Mouse (Mus musculus): ENCODE measurements at regions not wholly inside any gene's neighbourhood (a gene's known extent, or its start where the extent isn't known, plus 50 kb on each side); places are given as distances from the start of the nearest gene placed in this dataset.
A peak's percentile ranks its signal among the peaks of the same experiment; 100 is the strongest.

DNA sequence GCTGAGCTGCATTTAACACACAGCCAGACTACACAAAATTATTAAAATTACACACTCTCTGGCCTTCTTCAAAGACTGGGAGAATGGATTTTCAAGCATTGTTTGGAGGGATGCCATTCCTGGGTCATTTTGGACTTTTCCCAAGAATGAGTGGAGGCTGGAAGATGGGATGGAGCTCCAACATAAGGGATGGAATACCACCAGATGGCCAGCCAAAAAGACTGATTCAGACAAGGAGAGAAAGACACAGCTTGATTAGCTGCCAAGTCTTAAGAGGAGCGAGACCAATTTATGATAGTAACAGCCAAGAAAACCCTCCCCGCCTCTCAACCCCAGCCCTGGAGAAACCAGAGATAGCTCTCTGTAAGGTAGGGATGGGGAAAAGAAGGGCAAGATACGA is 253.4 kb upstream of the Chd6 start:
- Histone ChIP-seq H3K4me1 (ENCODE audit: control insufficient read depth, insufficient read depth) (no peaks in the 10 kb centered on the region), H3K36me3 (replicated peaks; ENCODE audit: control insufficient read depth, insufficient read depth, low read length) (no peaks in the 10 kb centered on the region), H3K4me2 (ENCODE audit: low read depth, low read length) (no peak overlapping the region), H3K9me3 (replicated peaks; ENCODE audit: control insufficient read depth, low read length) (no peaks in the 10 kb centered on the region), H3K9ac (replicated peaks; ENCODE audit: low read depth, low read length) (no peak overlapping the region), H3K4me3 (ENCODE audit: low read depth, low read length) (no peak overlapping the region), H3K27ac (ENCODE audit: low read depth) (no peak overlapping the region), H3K27me3 (ENCODE audit: control insufficient read depth, insufficient read depth, low read length) (no peaks in the 10 kb centered on the region)
- TF ChIP-seq EP300 (IDR thresholded peaks at IDR 0.05; ENCODE audit: low read depth), result no peak
- no peak for TF ChIP-seq CTCF (IDR thresholded peaks at IDR 0.05; ENCODE audit: low read depth)
- no peak for ATAC-seq (ENCODE audit: insufficient read depth, low read depth)
- DNase-seq (ENCODE audit: low spot score), result no peak
- WGBS, result 73% methylated on average over 3 of the region's 3 CpGs

DNA sequence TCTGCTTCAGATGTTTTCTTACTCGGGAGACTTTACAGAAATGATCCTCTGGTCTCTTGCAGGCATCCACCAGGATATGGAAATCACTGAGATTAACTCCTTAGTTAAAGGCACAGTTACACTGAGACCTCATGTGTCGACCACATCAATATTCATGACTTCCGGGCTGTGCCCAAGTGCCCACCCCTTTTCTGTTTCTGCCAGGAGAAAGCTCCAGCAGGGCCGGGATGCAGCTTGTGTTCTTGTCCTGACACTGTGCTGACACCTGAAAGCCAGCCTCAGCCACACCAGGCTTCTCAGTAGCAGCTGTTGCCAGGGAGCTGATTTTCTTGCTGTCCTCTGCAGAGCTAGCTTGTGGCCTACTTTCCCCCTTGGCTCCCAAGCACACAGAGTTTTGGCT is 240.2 kb upstream of the Chd6 start:
- no peaks in the 10 kb centered on the region for H3K27me3 ChIP-seq (ENCODE audit: control insufficient read depth, insufficient read depth, low read length)
- WGBS, result 21% methylated on average over 4 of the region's 4 CpGs
- no peaks in the 10 kb centered on the region for H3K36me3 ChIP-seq (replicated peaks; ENCODE audit: control insufficient read depth, insufficient read depth, low read length)
- H3K9me3 ChIP-seq (replicated peaks; ENCODE audit: control insufficient read depth, low read length), result no peaks in the 10 kb centered on the region
- no peak overlapping the region for H3K4me3 ChIP-seq (ENCODE audit: low read depth, low read length)
- H3K9ac ChIP-seq (replicated peaks; ENCODE audit: low read depth, low read length), result no peak overlapping the region
- DNase-seq (ENCODE audit: low spot score) (no peak), ATAC-seq (ENCODE audit: insufficient read depth, low read depth) (no peak)
- TF ChIP-seq CTCF (IDR thresholded peaks at IDR 0.05; ENCODE audit: low read depth) (no peak), EP300 (IDR thresholded peaks at IDR 0.05; ENCODE audit: low read depth) (no peak)
- no peak overlapping the region for H3K4me2 ChIP-seq (ENCODE audit: low read depth, low read length)
- H3K27ac ChIP-seq (ENCODE audit: low read depth), result no peak overlapping the region
- no peaks in the 10 kb centered on the region for H3K4me1 ChIP-seq (ENCODE audit: control insufficient read depth, insufficient read depth)

DNA sequence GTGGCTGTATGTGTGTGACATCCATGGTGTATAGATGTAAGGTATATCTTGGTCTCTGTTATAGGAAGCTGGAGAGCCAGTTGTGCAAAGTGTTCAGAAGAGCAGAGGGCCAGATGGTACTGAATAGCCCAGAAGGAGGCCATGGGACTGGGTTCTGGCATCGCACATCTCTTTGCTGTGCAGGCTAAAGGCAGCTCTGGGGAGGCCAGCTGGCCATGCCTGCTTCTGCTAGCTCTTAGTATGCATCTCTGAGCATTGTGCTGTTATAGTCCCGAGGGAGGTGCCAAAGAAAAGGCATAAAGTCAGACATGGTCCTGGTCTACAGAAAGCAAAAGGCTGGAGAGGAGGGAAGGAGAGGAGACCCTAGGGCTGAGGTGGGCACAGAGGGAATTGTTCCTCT is 235.1 kb upstream of the Chd6 start:
- WGBS, result 62% methylated on average over 2 of the region's 2 CpGs
- H3K4me3 ChIP-seq (ENCODE audit: low read depth, low read length), result no peak overlapping the region
- no peak overlapping the region for H3K27ac ChIP-seq (ENCODE audit: low read depth)
- no peaks in the 10 kb centered on the region for H3K9me3 ChIP-seq (replicated peaks; ENCODE audit: control insufficient read depth, low read length)
- no peaks in the 10 kb centered on the region for H3K36me3 ChIP-seq (replicated peaks; ENCODE audit: control insufficient read depth, insufficient read depth, low read length)
- DNase-seq (ENCODE audit: low spot score) (no peak), ATAC-seq (ENCODE audit: insufficient read depth, low read depth) (no peak)
- no peak overlapping the region for H3K4me2 ChIP-seq (ENCODE audit: low read depth, low read length)
- TF ChIP-seq EP300 (IDR thresholded peaks at IDR 0.05; ENCODE audit: low read depth), result no peak
- TF ChIP-seq CTCF (IDR thresholded peaks at IDR 0.05; ENCODE audit: low read depth), result no peak
- no peak overlapping the region for H3K9ac ChIP-seq (replicated peaks; ENCODE audit: low read depth, low read length)
- H3K4me1 ChIP-seq (ENCODE audit: control insufficient read depth, insufficient read depth), result no peaks in the 10 kb centered on the region
- H3K27me3 ChIP-seq (ENCODE audit: control insufficient read depth, insufficient read depth, low read length), result 0 out of 2 replicates have a peak, but pooled peaks cover 6% of the 10 kb centered on the region

DNA sequence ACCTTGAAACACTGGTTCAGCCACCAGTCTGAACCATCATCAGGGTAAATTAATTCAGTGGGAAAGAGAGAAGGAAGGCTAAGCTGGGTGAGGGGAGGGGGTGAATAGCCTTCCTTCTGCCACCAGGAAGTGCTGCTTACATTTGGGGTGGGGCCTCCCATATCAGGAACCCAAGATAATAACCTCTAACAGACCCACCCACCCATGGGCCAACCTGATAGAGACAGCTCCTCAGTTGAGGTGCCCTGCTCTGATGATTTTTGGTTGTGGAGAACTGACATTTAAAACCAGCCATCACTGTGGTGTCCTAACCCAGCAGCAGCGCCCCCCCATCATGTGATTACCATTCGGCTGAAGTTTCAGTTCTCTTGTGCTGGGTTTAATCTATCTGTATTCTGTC is 233.8 kb upstream of the Chd6 start:
- DNase-seq (ENCODE audit: low spot score), result no peak
- H3K4me2 ChIP-seq (ENCODE audit: low read depth, low read length), result no peak overlapping the region
- no peaks in the 10 kb centered on the region for H3K4me1 ChIP-seq (ENCODE audit: control insufficient read depth, insufficient read depth)
- H3K27me3 ChIP-seq (ENCODE audit: control insufficient read depth, insufficient read depth, low read length), result 0 out of 2 replicates have a peak, but pooled peaks cover 6% of the 10 kb centered on the region
- no peak overlapping the region for H3K27ac ChIP-seq (ENCODE audit: low read depth)
- TF ChIP-seq EP300 (IDR thresholded peaks at IDR 0.05; ENCODE audit: low read depth) (no peak), CTCF (IDR thresholded peaks at IDR 0.05; ENCODE audit: low read depth) (no peak)
- H3K4me3 ChIP-seq (ENCODE audit: low read depth, low read length), result no peak overlapping the region
- no peak for ATAC-seq (ENCODE audit: insufficient read depth, low read depth)
- WGBS, result 95% methylated on average over 2 of the region's 2 CpGs
- H3K9me3 ChIP-seq (replicated peaks; ENCODE audit: control insufficient read depth, low read length), result no peaks in the 10 kb centered on the region
- no peak overlapping the region for H3K9ac ChIP-seq (replicated peaks; ENCODE audit: low read depth, low read length)
- no peaks in the 10 kb centered on the region for H3K36me3 ChIP-seq (replicated peaks; ENCODE audit: control insufficient read depth, insufficient read depth, low read length)

DNA sequence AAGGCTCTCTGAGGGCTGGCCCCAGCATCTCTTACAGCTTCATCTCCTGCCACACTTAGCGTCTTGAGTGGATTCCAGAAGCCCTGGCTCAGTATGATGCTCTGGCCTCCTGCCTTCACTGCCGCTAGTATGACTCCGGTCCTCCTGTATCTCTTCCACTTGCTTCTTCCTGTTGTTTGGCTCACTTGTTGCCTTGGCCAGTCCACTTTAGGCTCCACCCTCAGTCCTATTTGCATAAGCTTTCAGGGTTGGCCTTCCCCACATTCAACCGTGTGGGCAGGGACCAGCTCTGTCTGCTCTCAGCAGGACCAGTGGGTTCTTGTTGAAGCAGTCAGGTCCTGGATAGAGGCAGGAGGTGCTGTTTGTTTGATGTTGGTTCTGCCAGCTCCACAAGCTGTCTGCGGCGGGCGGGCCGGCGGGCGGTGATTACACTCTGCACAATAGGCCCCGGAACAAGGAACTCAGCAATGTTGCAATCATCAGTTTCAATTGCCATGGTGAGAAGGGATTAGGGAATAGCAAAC is 232.6 kb upstream of the Chd6 start:
- WGBS, result 2% methylated on average over 11 of the region's 11 CpGs
- no peak overlapping the region for H3K27ac ChIP-seq (ENCODE audit: low read depth)
- no peak overlapping the region for H3K9ac ChIP-seq (replicated peaks; ENCODE audit: low read depth, low read length)
- peak overlapping the region; percentile 21; the same call in 1 of the 2 replicates for H3K4me3 ChIP-seq (ENCODE audit: low read depth, low read length)
- 0 out of 2 replicates have a peak, but pooled peaks cover 6% of the 10 kb centered on the region for H3K27me3 ChIP-seq (ENCODE audit: control insufficient read depth, insufficient read depth, low read length)
- peak overlapping the region; percentile 45 for H3K4me2 ChIP-seq (ENCODE audit: low read depth, low read length)
- peak; percentile 78 for ATAC-seq (ENCODE audit: insufficient read depth, low read depth)
- no peaks in the 10 kb centered on the region for H3K9me3 ChIP-seq (replicated peaks; ENCODE audit: control insufficient read depth, low read length)
- no peak for TF ChIP-seq CTCF (IDR thresholded peaks at IDR 0.05; ENCODE audit: low read depth)
- TF ChIP-seq EP300 (IDR thresholded peaks at IDR 0.05; ENCODE audit: low read depth), result no peak
- H3K4me1 ChIP-seq (ENCODE audit: control insufficient read depth, insufficient read depth), result no peaks in the 10 kb centered on the region
- no peaks in the 10 kb centered on the region for H3K36me3 ChIP-seq (replicated peaks; ENCODE audit: control insufficient read depth, insufficient read depth, low read length)
- DNase-seq (ENCODE audit: low spot score), result peak; percentile 31

DNA sequence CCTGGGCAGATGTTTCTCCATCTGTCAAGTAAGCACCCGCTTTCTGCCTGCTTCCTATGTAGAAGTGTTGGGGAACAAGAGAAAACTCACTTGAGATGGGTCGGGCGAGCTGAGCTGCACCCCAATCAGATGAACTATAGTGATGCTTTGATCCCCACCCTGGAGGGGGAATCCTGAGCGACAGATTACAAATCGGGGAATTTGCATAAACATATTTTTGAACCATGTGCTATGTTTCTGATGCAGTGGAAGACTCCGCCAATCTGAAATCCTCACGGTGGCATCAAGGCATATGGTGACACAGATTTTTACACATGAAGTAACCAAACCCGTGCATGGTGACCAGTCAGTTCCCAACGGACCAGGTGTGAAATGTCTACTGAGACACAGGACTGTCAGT is 231.4 kb upstream of the Chd6 start:
- Histone ChIP-seq H3K27me3 (ENCODE audit: control insufficient read depth, insufficient read depth, low read length) (0 out of 2 replicates have a peak, but pooled peaks cover 6% of the 10 kb centered on the region), H3K9ac (replicated peaks; ENCODE audit: low read depth, low read length) (no peak overlapping the region), H3K4me1 (ENCODE audit: control insufficient read depth, insufficient read depth) (no peaks in the 10 kb centered on the region), H3K9me3 (replicated peaks; ENCODE audit: control insufficient read depth, low read length) (no peaks in the 10 kb centered on the region), H3K4me2 (ENCODE audit: low read depth, low read length) (no peak overlapping the region), H3K27ac (ENCODE audit: low read depth) (no peak overlapping the region), H3K36me3 (replicated peaks; ENCODE audit: control insufficient read depth, insufficient read depth, low read length) (no peaks in the 10 kb centered on the region), H3K4me3 (ENCODE audit: low read depth, low read length) (no peak overlapping the region)
- ATAC-seq (ENCODE audit: insufficient read depth, low read depth) (no peak), DNase-seq (ENCODE audit: low spot score) (no peak)
- WGBS, result 78% methylated on average over 9 of the region's 9 CpGs
- no peak for TF ChIP-seq EP300 (IDR thresholded peaks at IDR 0.05; ENCODE audit: low read depth)
- no peak for TF ChIP-seq CTCF (IDR thresholded peaks at IDR 0.05; ENCODE audit: low read depth)

Data from heart, postnatal 0 days (tissue).